Mouse (Mus musculus) myocyte (in vitro differentiated cells): Measurements from ENCODE around the gene Atp13a5. TPM values are rescaled to one million over a fixed set of nuclear protein-coding genes. Genes with fewer than 3 reads are reported as not detected.

Source experiments
- H3K27me3 ChIP-seq: one replicate; pipeline ENCODE4 v1.6.1; 2011; ENCODE audit not compliant: control insufficient read depth, insufficient read depth, insufficient read length
- H3K36me3 ChIP-seq: one replicate; pipeline ENCODE4 v1.6.1; 2011; ENCODE audit not compliant: control insufficient read depth, insufficient read depth
- H3K4me2 ChIP-seq: one replicate; pipeline ENCODE4 v1.6.1; 2011; ENCODE audit warnings: low read depth, control low read depth
- H3K4me3 ChIP-seq: one replicate; pipeline ENCODE4 v1.5.1; 2011; ENCODE audit warnings: mild to moderate bottlenecking, control low read depth, moderate library complexity
- H3K79me2 ChIP-seq: one replicate; pipeline ENCODE4 v1.6.1; 2011; ENCODE audit not compliant: control insufficient read depth, insufficient read depth
- H3ac ChIP-seq: one replicate; pipeline ENCODE4 v1.6.1; 2011; ENCODE audit not compliant: control insufficient read depth, insufficient read length
- CEBPB ChIP-seq: IDR thresholded peaks from 2 replicates; pipeline ENCODE4 v1.6.1; 2011; ENCODE audit warnings: mild to moderate bottlenecking, moderate library complexity; ENCODE audit not compliant: poor library complexity, insufficient read depth, severe bottlenecking
- E2F4 ChIP-seq: IDR thresholded peaks from one replicate; pipeline ENCODE4 v1.6.1; 2011; ENCODE audit warnings: mild to moderate bottlenecking, control low read depth, moderate library complexity; ENCODE audit not compliant: insufficient read depth
- MAX ChIP-seq: IDR thresholded peaks from one replicate; pipeline ENCODE4 v1.6.1; 2011; ENCODE audit warnings: low read depth, mild to moderate bottlenecking, control low read depth
- MYOD1 ChIP-seq, 3 experiments: IDR thresholded peaks; one replicate each; pipeline ENCODE4 v1.6.1; 2011; ENCODE audit warnings: control low read depth in 2 of 3, low read depth in 2 of 3, mild to moderate bottlenecking in 2 of 3, moderate library complexity in 1 of 3; ENCODE audit not compliant: insufficient read length in 2 of 3, control insufficient read depth in 1 of 3
- MYOG ChIP-seq, 3 experiments: IDR thresholded peaks; one replicate each; pipeline ENCODE4 v1.6.1; 2011; ENCODE audit warnings: control low read depth in 2 of 3, low read depth in 2 of 3, mild to moderate bottlenecking in 2 of 3; ENCODE audit not compliant: insufficient read length in 2 of 3, control insufficient read depth in 1 of 3, insufficient read depth in 1 of 3
- POLR2A ChIP-seq: IDR thresholded peaks from one replicate; pipeline ENCODE4 v1.6.1; 2011; ENCODE audit warnings: low read depth, mild to moderate bottlenecking, control low read depth, moderate library complexity; ENCODE audit not compliant: insufficient read length
- POLR2AphosphoS2 ChIP-seq: IDR thresholded peaks from one replicate; pipeline ENCODE4 v1.6.1; 2011; ENCODE audit warnings: low read depth, control low read depth; ENCODE audit not compliant: insufficient read length
- REST ChIP-seq: IDR thresholded peaks from one replicate; pipeline ENCODE4 v1.6.1; 2011; ENCODE audit warnings: mild to moderate bottlenecking, control low read depth, moderate library complexity; ENCODE audit not compliant: insufficient read depth, insufficient read length
- SRF ChIP-seq: IDR thresholded peaks from one replicate; pipeline ENCODE4 v1.6.1; 2011; ENCODE audit warnings: low read depth; ENCODE audit not compliant: control insufficient read depth, insufficient read length
- TCF12 ChIP-seq: IDR thresholded peaks from one replicate; pipeline ENCODE4 v1.6.1; 2011; ENCODE audit warnings: mild to moderate bottlenecking, control low read depth; ENCODE audit not compliant: poor library complexity, insufficient read depth, severe bottlenecking
- TCF3 ChIP-seq: IDR thresholded peaks from one replicate; pipeline ENCODE4 v1.6.1; 2011; ENCODE audit warnings: low read depth, control low read depth; ENCODE audit not compliant: insufficient read length
- USF1 ChIP-seq: IDR thresholded peaks from one replicate; pipeline ENCODE4 v1.6.1; 2011; ENCODE audit warnings: low read depth, mild to moderate bottlenecking, control low read depth, moderate library complexity
- polyA plus RNA-seq: library from polyadenylated mRNA; unstranded; fragments of >200 nt; fragmentation: generic; extraction: Trizol; gene quantifications from one replicate; pipeline ENCODE4 v1.2.1, GENCODE M21; 2012; ENCODE audit warnings: missing spikeins

Gene Atp13a5
- polyA plus RNA-seq, 1 experiment = 0.18 TPM

- TF ChIP-seq MYOD1 (IDR thresholded peaks at IDR 0.05; ENCODE audit: control insufficient read depth in 1 of 3, insufficient read length in 2 of 3, low read depth in 2 of 3) = no peak
- no peak for TF ChIP-seq USF1
- no peak for TF ChIP-seq E2F4
- no peak for TF ChIP-seq TCF12
- no peak for TF ChIP-seq SRF
- TF ChIP-seq MYOG (IDR thresholded peaks at IDR 0.05; ENCODE audit: control insufficient read depth in 1 of 3, insufficient read depth in 1 of 3, insufficient read length in 2 of 3, low read depth in 2 of 3) = no peak
- TF ChIP-seq POLR2A = no peak
- no peak for TF ChIP-seq CEBPB
- no peak for TF ChIP-seq REST
- TF ChIP-seq MAX = no peak
- Histone ChIP-seq H3K27me3 (no peaks in the 10 kb centered on the region), H3K36me3 (no peaks in the 10 kb centered on the region), H3K4me2 (no peak overlapping the region), H3ac (no peak overlapping the region), H3K79me2 (no peaks in the 10 kb centered on the region), H3K4me3 (no peak overlapping the region)
These were observed 97.8 kb downstream of the Atp13a5 start for GRCm38 (mm10) chr16:29280691-29281090.

DNA sequence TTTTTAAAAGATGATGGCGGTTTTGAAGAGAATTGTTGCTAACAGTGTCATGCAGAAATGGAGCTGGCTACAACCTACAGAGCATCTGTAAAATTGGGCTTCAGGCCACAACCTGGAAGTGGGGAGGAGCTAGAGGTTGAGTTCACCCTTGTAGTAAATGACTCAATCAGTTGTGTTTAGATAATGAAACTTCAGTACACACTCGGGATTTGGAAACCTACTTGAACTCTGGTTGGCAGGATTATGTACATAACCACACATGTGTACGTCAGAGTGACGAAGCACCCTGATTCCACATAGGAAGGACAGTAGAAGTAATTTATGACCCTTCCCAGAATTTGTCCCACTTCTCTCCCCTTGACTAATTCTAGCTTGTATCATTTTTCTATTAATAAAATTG lies 124.2 kb downstream of the Atp13a5 start:
- TF ChIP-seq REST = no peak
- TF ChIP-seq MAX = no peak
- TF ChIP-seq TCF3 = no peak
- TF ChIP-seq SRF = no peak
- TF ChIP-seq E2F4 = no peak
- TF ChIP-seq USF1 = no peak
- no peak for TF ChIP-seq TCF12
- no peak for TF ChIP-seq CEBPB
- TF ChIP-seq POLR2A = no peak
- no peak for TF ChIP-seq MYOG (IDR thresholded peaks at IDR 0.05; ENCODE audit: control insufficient read depth in 1 of 3, insufficient read depth in 1 of 3, insufficient read length in 2 of 3, low read depth in 2 of 3)
- TF ChIP-seq MYOD1 (IDR thresholded peaks at IDR 0.05; ENCODE audit: control insufficient read depth in 1 of 3, insufficient read length in 2 of 3, low read depth in 2 of 3) = no peak
- no peak for TF ChIP-seq POLR2AphosphoS2
- Histone ChIP-seq H3K79me2 (no peaks in the 10 kb centered on the region), H3ac (no peak overlapping the region), H3K4me2 (no peak overlapping the region), H3K36me3 (no peaks in the 10 kb centered on the region), H3K4me3 (no peak overlapping the region), H3K27me3 (no peaks in the 10 kb centered on the region)

GRCm38 (mm10) chr16:29235951-29236350 lies 142.6 kb downstream of the Atp13a5 start:
- no peak overlapping the region for H3K4me2 ChIP-seq
- no peaks in the 10 kb centered on the region for H3K36me3 ChIP-seq
- TF ChIP-seq TCF3 (no peak), POLR2AphosphoS2 (no peak), TCF12 (no peak), MYOD1 (IDR thresholded peaks at IDR 0.05; ENCODE audit: control insufficient read depth in 1 of 3, insufficient read length in 2 of 3, low read depth in 2 of 3) (no peak), REST (no peak), E2F4 (no peak), SRF (no peak), POLR2A (no peak), MYOG (IDR thresholded peaks at IDR 0.05; ENCODE audit: control insufficient read depth in 1 of 3, insufficient read depth in 1 of 3, insufficient read length in 2 of 3, low read depth in 2 of 3) (no peak), USF1 (no peak), CEBPB (no peak), MAX (no peak)
- no peak overlapping the region for H3ac ChIP-seq
- H3K27me3 ChIP-seq = no peaks in the 10 kb centered on the region
- H3K79me2 ChIP-seq = no peaks in the 10 kb centered on the region
- H3K4me3 ChIP-seq = no peak overlapping the region

DNA sequence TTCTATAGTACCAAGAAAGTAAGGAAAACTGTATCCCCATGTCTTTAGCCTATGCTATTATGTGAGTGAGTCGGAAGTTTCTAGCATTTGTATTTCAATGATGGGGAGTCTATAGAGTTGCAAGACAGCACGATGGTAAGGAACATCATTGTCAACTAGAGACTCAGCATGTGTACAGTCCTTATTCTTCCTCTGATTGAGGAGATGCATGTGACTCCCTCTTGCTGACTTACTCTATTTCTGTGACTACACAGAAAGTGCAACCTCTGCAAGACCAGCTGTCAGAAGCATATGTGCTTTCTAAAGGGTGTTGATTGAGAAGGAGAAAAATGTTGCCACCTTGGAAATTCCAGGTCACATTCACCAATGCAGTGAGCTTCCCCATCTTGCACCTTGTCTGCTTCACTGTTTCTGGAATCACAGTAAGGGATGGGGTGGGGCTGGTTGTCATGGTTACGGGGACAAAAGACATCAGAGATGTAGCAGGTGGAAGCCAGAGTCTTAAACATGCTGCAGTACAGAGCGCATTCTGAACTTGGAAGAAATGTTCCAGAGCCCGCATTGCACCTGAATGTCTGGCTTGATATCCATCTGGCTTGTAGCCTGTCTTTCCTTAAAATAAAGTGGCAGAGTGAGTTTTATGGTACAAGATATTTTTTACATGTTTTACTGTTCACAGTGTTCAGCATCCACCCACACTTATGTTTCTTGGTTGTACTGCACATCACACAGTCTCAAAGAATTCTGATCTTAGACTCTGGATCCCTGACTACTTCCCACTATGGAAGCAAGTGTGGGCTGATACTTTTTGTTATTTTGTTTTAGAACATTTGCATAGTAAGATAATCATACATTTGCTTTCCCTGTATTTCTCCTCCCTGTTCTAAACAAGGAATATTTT lies 161.9 kb downstream of the Atp13a5 start:
- Histone ChIP-seq H3K36me3 (no peaks in the 10 kb centered on the region), H3K79me2 (no peaks in the 10 kb centered on the region), H3K27me3 (no peaks in the 10 kb centered on the region), H3ac (no peak overlapping the region), H3K4me2 (no peak overlapping the region), H3K4me3 (no peak overlapping the region)
- TF ChIP-seq MYOG (IDR thresholded peaks at IDR 0.05; ENCODE audit: control insufficient read depth in 1 of 3, insufficient read depth in 1 of 3, insufficient read length in 2 of 3, low read depth in 2 of 3) (no peak), CEBPB (no peak), USF1 (no peak), POLR2AphosphoS2 (no peak), MYOD1 (IDR thresholded peaks at IDR 0.05; ENCODE audit: control insufficient read depth in 1 of 3, insufficient read length in 2 of 3, low read depth in 2 of 3) (no peak), SRF (no peak)
